Mouse (Mus musculus) heart, adult 2 months (tissue): ENCODE measurements at regions not wholly inside any gene's neighbourhood (a gene's known extent, or its start where the extent isn't known, plus 50 kb on each side); places are given as distances from the start of the nearest gene placed in this dataset.

ENCODE experiments used
- CTCF ChIP-seq: fragments of 200-600 bp; IDR thresholded peaks from 2 replicates; pipeline ENCODE4 v1.8.1; 2022; ENCODE audit warnings: antibody characterized with exemption, mild to moderate bottlenecking, moderate library complexity
- EP300 ChIP-seq: fragments of 200-500 bp; IDR thresholded peaks from 2 replicates; pipeline ENCODE4 v1.6.1; 2011; ENCODE audit warnings: low read depth, low read length, control low read depth; ENCODE audit not compliant: insufficient read depth
- POLR2A ChIP-seq: fragments of 200-500 bp; IDR thresholded peaks from 2 replicates; pipeline ENCODE4 v1.6.1; 2011; ENCODE audit warnings: mild to moderate bottlenecking, low read depth, low read length, control low read depth; ENCODE audit not compliant: insufficient read depth

- no peak for TF ChIP-seq POLR2A
- no peak for TF ChIP-seq CTCF
- TF ChIP-seq EP300: no peak
Observed at GRCm38 (mm10) chr14:54055390-54055789, 198.5 kb downstream of the Dad1 start.
